Mouse (Mus musculus): ENCODE data around the gene Timm50. TPM values are rescaled to one million over a fixed set of nuclear protein-coding genes. Genes with fewer than 3 reads are reported as not detected.
A peak's percentile ranks its signal among the peaks of the same experiment; 100 is the strongest.

The Timm50 gene
- total and polyA plus RNA-seq, 3 experiments = 86.3 to 145 (median 126) TPM

DNA sequence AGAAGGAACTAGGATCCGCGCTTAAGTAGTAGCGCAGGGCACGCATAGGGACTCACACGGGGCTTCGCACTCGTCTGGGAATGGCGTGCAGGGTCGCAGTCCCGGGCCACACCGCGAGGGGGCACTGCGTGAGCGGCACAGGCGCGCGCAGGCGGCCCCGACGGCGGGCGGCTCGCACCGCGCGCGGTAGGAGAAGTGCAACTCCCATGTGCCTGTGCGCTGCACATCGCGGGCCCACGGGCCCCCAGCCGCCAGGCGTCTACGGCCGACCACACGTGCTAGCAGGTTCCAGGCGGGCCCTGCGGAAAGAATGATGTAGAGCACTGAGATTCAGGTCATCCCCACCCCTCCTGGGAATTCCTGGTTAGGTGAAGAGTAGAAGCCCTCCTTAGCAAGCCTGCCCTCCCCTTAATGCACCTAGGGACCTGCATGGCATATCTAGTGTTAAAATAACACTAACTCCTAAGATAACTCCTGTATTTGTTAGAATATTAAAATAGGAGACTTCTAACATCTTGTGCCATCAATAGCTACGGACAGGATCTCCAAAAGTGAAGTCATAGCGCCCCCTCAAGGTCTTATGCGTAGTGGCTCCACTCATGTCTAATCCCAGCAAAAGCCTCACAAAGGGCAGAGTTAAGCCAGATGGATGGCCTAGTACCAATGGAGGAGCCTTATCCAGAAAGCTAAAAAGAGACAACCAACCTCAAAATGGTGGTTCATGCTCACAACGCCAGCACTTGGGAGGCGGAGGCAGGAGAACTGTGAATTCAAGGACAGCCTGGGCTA, 12.8 kb downstream of the Timm50 start (continued):
- TF ChIP-seq USF1 (IDR thresholded peaks at IDR 0.05; ENCODE audit: low read depth, low read length) (no peak), MAZ (IDR thresholded peaks at IDR 0.05; ENCODE audit: low read depth, low read length) (no peak), ZC3H11A (IDR thresholded peaks at IDR 0.05; ENCODE audit: low read depth, low read length) (no peak), CHD1 (IDR thresholded peaks at IDR 0.05; ENCODE audit: low read depth, low read length) (no peak), USF2 (conservative IDR thresholded peaks at IDR 0.05; ENCODE audit: low read depth, low read length) (no peak), JUND (conservative IDR thresholded peaks at IDR 0.05; ENCODE audit: low read depth, low read length) (no peak), ZMIZ1 (IDR thresholded peaks at IDR 0.05; ENCODE audit: low read depth, low read length) (no peak), POLR2A (IDR thresholded peaks at IDR 0.05; ENCODE audit: low read depth, low read length) (no peak), CHD2 (IDR thresholded peaks at IDR 0.05; ENCODE audit: low read length) (no peak), ETS1 (conservative IDR thresholded peaks at IDR 0.05; ENCODE audit: low read depth, low read length) (peak; percentile 53; the same call in 1 of the 2 replicates), MYC (IDR thresholded peaks at IDR 0.05; ENCODE audit: low read depth, low read length) (no peak), MEF2A (IDR thresholded peaks at IDR 0.05; ENCODE audit: borderline replicate concordance, low read depth, low read length) (no peak), ELF1 (IDR thresholded peaks at IDR 0.05; ENCODE audit: low read depth, low read length) (no peak), RCOR1 (conservative IDR thresholded peaks at IDR 0.05; ENCODE audit: low read depth, low read length) (no peak), POLR2AphosphoS2 (IDR thresholded peaks at IDR 0.05; ENCODE audit: low read depth, low read length) (no peak), E2F4 (IDR thresholded peaks at IDR 0.05; ENCODE audit: insufficient replicate concordance, low read depth, low read length) (no peak), KAT2A (IDR thresholded peaks at IDR 0.05; ENCODE audit: insufficient replicate concordance, low read length) (no peak), NRF1 (IDR thresholded peaks at IDR 0.05; ENCODE audit: low read depth, low read length) (peak; percentile 41; the same call in 1 of the 2 replicates), ZNF384 (IDR thresholded peaks at IDR 0.05; ENCODE audit: low read depth, low read length) (no peak), EP300 (IDR thresholded peaks at IDR 0.05; ENCODE audit: low read length) (no peak), MAFK (IDR thresholded peaks at IDR 0.05; ENCODE audit: insufficient replicate concordance, low read length) (no peak), IRF4 (IDR thresholded peaks at IDR 0.05; ENCODE audit: low read depth, low read length) (no peak), MXI1 (IDR thresholded peaks at IDR 0.05; ENCODE audit: low read depth, low read length) (peak; percentile 22; the same call in 1 of the 2 replicates), CTCF (conservative IDR thresholded peaks at IDR 0.05 in 1 of 2, IDR thresholded peaks at IDR 0.05 in 1 of 2; ENCODE audit: low read depth in 2 of 2, low read length in 2 of 2) (peak; percentile 12 to 72; a peak in 3 of 4 replicates), TBP (conservative IDR thresholded peaks at IDR 0.05; ENCODE audit: low read depth, low read length) (no peak)

DNA sequence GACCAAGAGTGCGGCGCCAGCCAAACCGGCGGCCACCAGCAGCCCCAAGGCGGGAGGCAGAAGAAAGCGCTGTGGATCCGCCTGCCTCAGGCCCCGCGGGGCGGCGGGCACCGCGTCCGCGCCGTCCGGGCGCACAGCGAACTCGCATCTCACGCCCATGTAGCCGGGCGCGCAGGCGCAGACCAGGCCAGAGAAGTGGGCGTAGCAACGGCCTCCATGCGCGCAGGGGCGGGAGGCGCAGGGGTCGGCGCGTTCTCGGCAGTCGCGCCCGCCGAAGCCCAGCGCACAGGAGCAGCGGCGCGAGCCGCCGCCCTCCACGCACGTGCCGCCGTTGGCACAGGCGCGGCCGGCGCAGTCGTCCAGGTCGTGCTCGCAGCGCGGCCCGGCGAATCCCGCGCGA, 17.4 kb downstream of the Timm50 start:
- H3K36me3 ChIP-seq (replicated peaks in 1 of 2; ENCODE audit: control insufficient read depth in 1 of 2, insufficient read depth in 1 of 2, low read length in 1 of 2) = no peaks in the 10 kb centered on the region
- H3K27ac ChIP-seq (ENCODE audit: insufficient read depth, low read depth) = no peak overlapping the region
- DNase-seq (ENCODE audit: extremely low read depth) = no peak
- TF ChIP-seq CHD1 (IDR thresholded peaks at IDR 0.05; ENCODE audit: low read depth, low read length) = no peak
- TF ChIP-seq BHLHE40 (IDR thresholded peaks at IDR 0.05; ENCODE audit: low read depth, low read length) = 0 out of 2 replicates have a peak, but pooled peaks have one; percentile 11
- no peak for TF ChIP-seq USF2 (conservative IDR thresholded peaks at IDR 0.05; ENCODE audit: low read depth, low read length)
- TF ChIP-seq POLR2AphosphoS2 (IDR thresholded peaks at IDR 0.05; ENCODE audit: low read depth, low read length) = no peak
- TF ChIP-seq ZMIZ1 (IDR thresholded peaks at IDR 0.05; ENCODE audit: low read depth, low read length) = no peak
- TF ChIP-seq IRF4 (IDR thresholded peaks at IDR 0.05; ENCODE audit: low read depth, low read length) = no peak
- TF ChIP-seq NRF1 (IDR thresholded peaks at IDR 0.05; ENCODE audit: low read depth, low read length) = peak; percentile 73
- TF ChIP-seq NELFE (IDR thresholded peaks at IDR 0.05; ENCODE audit: low read depth, low read length) = no peak
- no peak for TF ChIP-seq CHD2 (IDR thresholded peaks at IDR 0.05; ENCODE audit: low read length)
- TF ChIP-seq ETS1 (conservative IDR thresholded peaks at IDR 0.05; ENCODE audit: low read depth, low read length) = no peak
- TF ChIP-seq ZKSCAN1 (IDR thresholded peaks at IDR 0.05; ENCODE audit: borderline replicate concordance, low read depth, low read length) = no peak
- TF ChIP-seq ZC3H11A (IDR thresholded peaks at IDR 0.05; ENCODE audit: low read depth, low read length) = no peak
- TF ChIP-seq SMC3 (IDR thresholded peaks at IDR 0.05; ENCODE audit: low read depth, low read length) = no peak
- no peak for TF ChIP-seq MYC (IDR thresholded peaks at IDR 0.05; ENCODE audit: low read depth, low read length)
- peak overlapping the region in 1 of 3 experiments; percentile 48 for H3K4me3 ChIP-seq (replicated peaks in 1 of 3; ENCODE audit: low read depth in 2 of 3, low read length in 2 of 3, poor library complexity in 1 of 3)
- in situ Hi-C loops (cut with MboI; ENCODE audit: low pct_ligation_motif_present, low pct_unique_long_range_greater_than_20kb, low sequenced_read_pairs) (no loop called here), dilution Hi-C loops (cut with MboI; ENCODE audit: extremely low pct_ligation_motif_present, extremely low pct_unique_long_range_greater_than_20kb, low sequenced_read_pairs) (no loop called here)
- no peaks in the 10 kb centered on the region for H3K27me3 ChIP-seq (replicated peaks)
- H3K9ac ChIP-seq (ENCODE audit: insufficient read depth, low read depth) = no peak overlapping the region
- no peak overlapping the region for H3K4me2 ChIP-seq (ENCODE audit: insufficient read depth, low read depth, poor library complexity, severe bottlenecking)
- H3K4me1 ChIP-seq (ENCODE audit: control insufficient read depth in 1 of 2, insufficient read depth in 2 of 2) = peaks cover 3 to 4% of the 10 kb centered on the region in 2 experiments; a peak in 2 of 4 replicates
- H3K9me3 ChIP-seq (replicated peaks; ENCODE audit: low read length) = no peaks in the 10 kb centered on the region
- no peaks in the 10 kb centered on the region for H3K79me2 ChIP-seq (replicated peaks; ENCODE audit: control insufficient read depth, extremely low read depth, insufficient read depth, poor library complexity, severe bottlenecking)

Measured in CH12.LX (cell line).